Mouse (Mus musculus) lung, embryonic 15.5 days (tissue): ENCODE results near the gene Ccl6. TPM values are rescaled to one million over a fixed set of nuclear protein-coding genes. Genes with fewer than 3 reads are reported as not detected.

Experiments used
- ATAC-seq: fragments of 200-750 bp; cut with Nextera tagmentation; 2 replicates; pipeline ENCODE4 v1.8.0; 2017; ENCODE audit warnings: moderate number of reproducible peaks, borderline replicate concordance; ENCODE audit not compliant: low FRiP score, low TSS enrichment; ENCODE audit errors: extremely low read depth
- H3K27ac ChIP-seq: fragments of 300-500 bp; sonication (generic); 2 replicates; pipeline ENCODE4 v1.5.1; 2015; ENCODE audit warnings: moderate library complexity, mild to moderate bottlenecking, inconsistent platforms
- H3K27me3 ChIP-seq: fragments of 300-500 bp; sonication (generic); 2 replicates; pipeline ENCODE4 v1.6.1; 2015; ENCODE audit warnings: inconsistent platforms
- H3K36me3 ChIP-seq: fragments of 300-500 bp; sonication (generic); 2 replicates; pipeline ENCODE4 v1.6.1; 2015; ENCODE audit warnings: inconsistent platforms
- H3K4me1 ChIP-seq: fragments of 300-500 bp; sonication (generic); 2 replicates; pipeline ENCODE4 v1.6.1; 2015; ENCODE audit warnings: inconsistent platforms
- H3K4me2 ChIP-seq: fragments of 300-500 bp; sonication (generic); 2 replicates; pipeline ENCODE4 v1.6.1; 2015; ENCODE audit warnings: inconsistent platforms, mild to moderate bottlenecking, moderate library complexity
- H3K4me3 ChIP-seq: fragments of 300-500 bp; sonication (generic); 2 replicates; pipeline ENCODE4 v1.5.1; 2015; ENCODE audit warnings: mild to moderate bottlenecking, inconsistent platforms
- H3K9ac ChIP-seq: fragments of 300-500 bp; sonication (generic); 2 replicates; pipeline ENCODE4 v1.6.1; 2015; ENCODE audit warnings: inconsistent platforms
- H3K9me3 ChIP-seq: fragments of 300-500 bp; sonication (generic); 2 replicates; pipeline ENCODE4 v1.6.1; 2016; ENCODE audit warnings: inconsistent platforms
- WGBS: fragments of 180-500 bp; shearing (Covaris S2); methylation state at CpG from one replicate; pipeline ENCODE4 v1.1.7; 2015; 5-methylcytosine and 5-hydroxymethylcytosine counted together
- polyA plus RNA-seq: library from polyadenylated mRNA; unstranded; fragments of >200 nt; fragmentation: Nextera tagmentation; extraction: Ambion mirVana; gene quantifications from 2 replicates; pipeline ENCODE4 v1.2.1, GENCODE M21; 2015

The Ccl6 gene
- polyA plus RNA-seq, 1 experiment from 2014 or later: 9.2 TPM

DNA sequence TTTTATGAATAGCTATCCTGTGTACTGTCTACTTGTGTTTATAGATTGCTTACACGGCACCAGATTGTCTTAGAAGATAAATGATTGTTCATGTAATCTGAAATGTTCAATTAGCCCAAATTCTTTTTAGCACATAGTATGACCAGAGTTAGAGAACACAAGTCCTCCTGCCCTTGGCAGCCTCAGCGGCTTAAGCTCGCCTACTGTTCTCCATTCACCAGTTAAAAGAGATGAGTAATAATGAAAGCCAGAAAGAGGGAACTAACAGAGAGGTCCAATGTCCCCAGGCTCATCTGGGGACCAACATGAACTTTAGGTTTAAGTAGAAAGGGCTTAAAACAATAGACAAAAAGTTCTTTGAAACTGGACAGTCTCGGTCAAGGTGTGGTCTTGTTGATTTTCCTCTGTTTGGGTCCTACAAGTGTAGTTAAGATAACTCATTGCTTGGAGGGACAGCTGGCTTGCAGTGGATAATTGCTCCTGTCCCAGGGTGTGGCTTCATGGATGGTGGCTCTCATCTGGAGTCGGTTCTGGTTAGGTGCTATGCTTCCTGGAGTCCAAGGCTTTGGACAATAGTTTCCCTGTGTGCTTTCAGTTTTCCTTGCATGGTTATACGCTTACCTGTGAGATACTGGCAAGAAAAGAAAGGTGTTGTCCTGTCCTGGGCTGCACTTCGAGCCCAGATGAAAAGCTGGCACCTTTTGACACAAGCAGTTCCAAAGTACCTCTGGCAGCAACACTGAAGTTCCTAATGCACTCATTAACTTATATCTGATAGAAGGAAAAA is 3.0 kb upstream of the Ccl6 start:
- 67% methylated on average over 7 of the region's 7 CpGs for WGBS
- H3K4me1 ChIP-seq: 0 out of 2 replicates have a peak, but pooled peaks cover 4% of the 10 kb centered on the region
- no peaks in the 10 kb centered on the region for H3K36me3 ChIP-seq
- H3K4me3 ChIP-seq: no peak overlapping the region
- H3K27me3 ChIP-seq: no peaks in the 10 kb centered on the region
- no peak overlapping the region for H3K27ac ChIP-seq
- ATAC-seq: no peak
- no peak overlapping the region for H3K9ac ChIP-seq
- no peaks in the 10 kb centered on the region for H3K9me3 ChIP-seq
- H3K4me2 ChIP-seq: no peak overlapping the region

DNA sequence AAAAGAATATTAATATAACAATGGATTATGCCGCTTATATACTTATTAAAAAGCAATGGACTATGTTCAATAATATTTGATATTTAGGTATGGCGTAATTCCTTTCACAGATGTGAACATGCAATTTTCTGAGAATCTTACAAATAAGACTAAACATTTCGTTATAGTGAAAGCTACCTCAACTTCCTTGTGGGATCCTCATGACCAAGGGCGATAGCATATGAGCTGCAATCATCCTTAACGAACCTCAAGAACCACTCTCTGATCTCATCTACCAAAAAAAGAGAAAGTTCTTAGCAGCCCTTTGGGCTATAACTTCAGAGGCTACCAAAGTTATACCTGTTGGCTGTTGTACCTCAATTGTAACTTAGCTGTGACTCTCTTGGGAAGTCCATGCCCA is 566 bp upstream of the Ccl6 start:
- H3K9ac ChIP-seq: no peak overlapping the region
- H3K27me3 ChIP-seq: no peaks in the 10 kb centered on the region
- H3K4me2 ChIP-seq: no peak overlapping the region
- H3K36me3 ChIP-seq: no peaks in the 10 kb centered on the region
- 0 out of 2 replicates have a peak, but pooled peaks cover 4% of the 10 kb centered on the region for H3K4me1 ChIP-seq
- no peak overlapping the region for H3K4me3 ChIP-seq
- WGBS: 84% methylated on average over 5 of the region's 5 CpGs
- H3K27ac ChIP-seq: no peak overlapping the region
- ATAC-seq: no peak
- no peaks in the 10 kb centered on the region for H3K9me3 ChIP-seq

DNA sequence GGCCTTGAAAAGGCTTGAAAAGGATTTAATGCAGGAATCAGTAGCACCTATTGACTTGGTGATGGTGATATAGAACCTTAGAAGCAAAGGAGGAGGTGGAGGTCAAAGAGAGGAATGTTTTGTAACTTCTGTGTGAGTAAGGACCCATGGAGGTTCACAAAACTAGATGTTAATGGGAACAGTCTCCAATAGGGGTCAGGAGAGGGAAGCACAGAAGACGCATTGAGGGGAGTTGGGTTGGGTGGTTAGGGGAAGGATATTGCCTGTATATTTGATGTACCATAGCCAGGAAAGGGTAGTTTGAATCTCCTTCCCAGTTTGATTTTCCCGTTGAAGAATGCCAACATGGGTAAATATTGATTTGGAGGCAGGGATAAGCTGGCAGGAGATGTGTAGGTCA is 8.7 kb downstream of the Ccl6 start:
- no peak overlapping the region for H3K4me3 ChIP-seq
- H3K9ac ChIP-seq: no peak overlapping the region
- 58% methylated on average over 2 of the region's 2 CpGs for WGBS
- H3K36me3 ChIP-seq: no peaks in the 10 kb centered on the region
- H3K4me2 ChIP-seq: no peak overlapping the region
- H3K27me3 ChIP-seq: no peaks in the 10 kb centered on the region
- no peak overlapping the region for H3K27ac ChIP-seq
- no peak for ATAC-seq
- H3K4me1 ChIP-seq: 0 out of 2 replicates have a peak, but pooled peaks cover 3% of the 10 kb centered on the region
- H3K9me3 ChIP-seq: no peaks in the 10 kb centered on the region

DNA sequence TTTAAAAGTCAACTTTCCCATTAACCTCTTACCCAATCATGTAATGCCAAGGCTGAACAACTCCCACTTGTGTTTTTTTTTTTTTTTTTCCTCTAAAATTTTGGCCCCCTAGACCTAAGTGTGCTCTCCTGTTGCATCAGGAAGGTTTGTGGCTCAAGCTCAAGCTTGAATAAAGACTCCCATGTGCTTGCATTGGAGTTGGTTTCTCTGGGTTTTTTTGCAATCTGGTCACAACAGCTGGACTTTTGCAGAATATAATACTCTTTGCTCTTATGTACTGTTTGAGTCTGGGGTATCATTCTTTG is 9.5 kb downstream of the Ccl6 start:
- 0 out of 2 replicates have a peak, but pooled peaks cover 3% of the 10 kb centered on the region for H3K4me1 ChIP-seq

DNA sequence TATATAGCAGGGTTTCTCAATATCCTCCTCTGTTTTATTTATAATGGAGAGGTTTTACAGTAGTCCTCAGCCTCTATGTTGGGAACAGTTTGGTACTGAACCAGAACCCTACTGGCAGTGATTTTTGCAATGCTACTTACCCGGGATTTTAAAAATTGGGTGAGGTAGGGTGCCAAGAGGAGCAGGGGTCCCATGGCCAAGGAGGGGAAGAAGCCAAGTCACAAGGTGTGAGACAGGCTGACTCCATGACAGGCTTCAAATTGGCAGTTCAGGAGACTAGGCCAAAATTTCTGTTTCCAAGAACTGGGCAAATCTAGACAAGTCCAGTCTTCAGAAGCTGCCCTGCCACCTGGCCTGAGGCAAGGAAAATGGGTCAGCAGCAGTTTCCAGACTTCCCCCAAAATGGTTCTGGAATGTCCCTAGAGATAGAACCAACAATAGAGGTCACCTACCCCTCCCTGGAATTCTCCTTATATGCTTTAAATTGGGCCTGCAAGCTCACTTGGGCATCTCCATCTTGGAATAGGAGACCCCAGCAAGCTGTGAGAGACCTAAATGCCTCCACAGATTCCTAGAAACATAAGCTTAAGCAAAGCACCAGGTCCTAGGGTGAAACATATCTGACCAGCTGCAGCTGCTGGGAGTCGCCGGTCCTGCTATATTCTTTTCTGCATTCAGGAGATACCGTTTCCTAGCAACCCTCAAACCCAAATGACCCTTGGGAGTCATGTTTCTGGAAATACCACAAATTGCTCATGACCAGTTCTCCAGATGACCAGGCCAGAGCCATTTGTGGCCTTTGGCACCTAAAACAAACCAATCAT is 10.0 kb downstream of the Ccl6 start:
- Histone ChIP-seq H3K4me1 (0 out of 2 replicates have a peak, but pooled peaks cover 3% of the 10 kb centered on the region), H3K27ac (no peak overlapping the region), H3K27me3 (no peaks in the 10 kb centered on the region), H3K9me3 (no peaks in the 10 kb centered on the region), H3K4me2 (no peak overlapping the region), H3K9ac (no peak overlapping the region), H3K4me3 (no peak overlapping the region), H3K36me3 (no peaks in the 10 kb centered on the region)
- no peak for ATAC-seq
- WGBS: 40% methylated on average over 4 of the region's 4 CpGs

More for the DNA sequence above, 9.5 kb downstream of the Ccl6 start:
- Histone ChIP-seq H3K4me2 (no peak overlapping the region), H3K9me3 (no peaks in the 10 kb centered on the region), H3K36me3 (no peaks in the 10 kb centered on the region), H3K27me3 (no peaks in the 10 kb centered on the region), H3K4me3 (no peak overlapping the region), H3K27ac (no peak overlapping the region), H3K9ac (no peak overlapping the region)
- ATAC-seq: no peak

DNA sequence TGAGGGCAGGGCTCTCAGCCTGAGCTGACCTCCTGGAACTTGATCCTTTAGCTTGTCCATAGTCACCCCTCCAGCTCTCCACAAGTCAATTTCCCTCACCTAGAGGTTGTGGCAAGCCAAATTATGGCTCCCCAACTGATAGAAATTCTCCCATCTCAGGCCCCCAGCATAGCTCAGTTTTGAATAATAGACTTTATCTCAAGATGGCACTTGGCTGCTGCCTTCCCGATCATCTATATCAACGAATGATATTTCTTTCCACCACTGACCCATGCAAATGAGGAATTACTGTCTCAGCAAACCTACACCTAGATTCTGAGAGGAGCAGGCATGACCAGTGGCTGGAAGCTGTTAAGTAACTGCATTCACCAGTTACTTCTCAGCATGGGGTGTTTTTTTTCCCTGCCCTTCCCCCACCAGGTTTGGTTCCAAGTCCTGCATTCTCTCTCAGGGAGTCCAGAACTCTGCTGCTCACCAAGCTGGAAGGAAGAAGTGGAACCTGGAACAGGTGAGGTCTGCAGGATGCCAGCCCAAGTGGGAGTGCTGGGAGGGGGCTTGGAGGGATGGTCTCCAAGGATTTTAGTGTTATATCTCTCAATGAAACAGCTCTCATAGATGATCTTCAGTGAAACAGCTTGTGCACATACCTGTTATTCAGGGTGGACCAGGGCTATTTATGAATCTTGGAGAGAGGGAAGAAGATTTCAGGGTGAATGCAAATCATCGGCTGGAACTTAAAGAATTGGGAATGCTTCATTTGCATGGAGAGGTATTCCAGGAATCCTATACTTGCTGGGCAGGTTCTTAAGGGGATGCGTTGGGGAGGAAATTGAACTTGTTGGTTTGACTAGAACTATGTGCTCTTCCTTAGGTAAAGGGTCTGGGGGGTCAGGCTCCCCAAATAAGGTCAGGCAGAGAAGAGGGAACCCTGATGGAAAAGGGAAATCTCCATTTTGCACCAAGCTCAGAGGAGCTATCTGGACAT is 11.0 kb downstream of the Ccl6 start:
- no peaks in the 10 kb centered on the region for H3K9me3 ChIP-seq
- H3K36me3 ChIP-seq: no peaks in the 10 kb centered on the region
- H3K9ac ChIP-seq: no peak overlapping the region
- 0 out of 2 replicates have a peak, but pooled peaks cover 3% of the 10 kb centered on the region for H3K4me1 ChIP-seq
- no peak overlapping the region for H3K4me2 ChIP-seq
- ATAC-seq: no peak
- 58% methylated on average over 4 of the region's 4 CpGs for WGBS
- H3K27ac ChIP-seq: no peak overlapping the region
- no peak overlapping the region for H3K4me3 ChIP-seq
- no peaks in the 10 kb centered on the region for H3K27me3 ChIP-seq

DNA sequence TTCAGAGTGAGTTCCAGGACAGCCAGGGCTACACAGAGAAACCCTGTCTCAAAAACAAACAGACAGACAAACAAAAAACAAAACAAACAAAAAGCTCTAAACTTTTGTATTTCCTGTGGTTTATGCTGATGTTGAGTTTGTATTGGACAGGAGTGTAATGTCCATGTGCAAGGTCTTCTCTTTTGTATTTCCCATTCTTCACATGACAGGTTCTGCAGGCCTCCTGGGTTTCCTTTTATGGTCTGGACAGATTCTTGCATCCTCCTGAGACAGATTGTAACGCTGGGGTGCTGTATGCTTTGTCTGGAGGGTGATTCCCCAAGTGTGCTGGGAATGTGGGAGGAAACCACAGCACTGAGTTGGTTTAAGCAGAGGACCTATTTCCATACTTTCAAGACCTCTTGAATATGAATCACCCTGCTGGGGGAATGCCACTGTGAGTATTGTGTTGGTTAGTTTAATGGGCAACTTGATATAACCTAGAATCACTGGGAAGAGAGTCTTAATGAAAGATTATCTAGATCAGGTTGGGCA is 12.1 kb downstream of the Ccl6 start:
- no peak overlapping the region for H3K27ac ChIP-seq
- WGBS: 54% methylated on average over 1 of the region's 1 CpGs
- 0 out of 2 replicates have a peak, but pooled peaks cover 3% of the 10 kb centered on the region for H3K4me1 ChIP-seq
- H3K4me2 ChIP-seq: no peak overlapping the region
- H3K9me3 ChIP-seq: no peaks in the 10 kb centered on the region
- no peak overlapping the region for H3K9ac ChIP-seq
- H3K36me3 ChIP-seq: no peaks in the 10 kb centered on the region
- no peak overlapping the region for H3K4me3 ChIP-seq
- H3K27me3 ChIP-seq: no peaks in the 10 kb centered on the region
- no peak for ATAC-seq

DNA sequence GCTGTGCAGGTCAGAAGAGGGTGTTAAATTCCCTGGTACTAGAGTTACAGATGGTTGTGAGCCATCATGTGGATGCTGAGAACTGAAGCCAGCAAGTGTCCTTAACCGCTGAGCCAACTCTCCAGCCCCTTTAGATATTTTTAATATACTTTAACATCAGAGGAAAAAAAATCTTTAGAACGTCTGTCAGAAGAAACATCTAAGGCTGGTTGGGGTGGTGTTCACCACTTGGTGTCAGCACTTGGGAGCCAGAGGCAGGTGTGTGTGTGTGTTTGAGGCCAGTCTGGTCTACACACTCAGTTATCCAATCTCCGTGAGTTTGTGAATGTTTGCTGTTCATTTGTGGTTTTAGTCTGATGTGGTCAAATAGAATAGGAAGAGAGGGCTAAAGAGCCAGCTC is 13.9 kb downstream of the Ccl6 start:
- Histone ChIP-seq H3K9me3 (no peaks in the 10 kb centered on the region), H3K4me3 (no peak overlapping the region), H3K27ac (no peak overlapping the region), H3K4me2 (no peak overlapping the region), H3K36me3 (no peaks in the 10 kb centered on the region), H3K9ac (no peak overlapping the region), H3K27me3 (no peaks in the 10 kb centered on the region), H3K4me1 (0 out of 2 replicates have a peak, but pooled peaks cover 3% of the 10 kb centered on the region)
- ATAC-seq: no peak
- WGBS: 55% methylated on average over 3 of the region's 3 CpGs

DNA sequence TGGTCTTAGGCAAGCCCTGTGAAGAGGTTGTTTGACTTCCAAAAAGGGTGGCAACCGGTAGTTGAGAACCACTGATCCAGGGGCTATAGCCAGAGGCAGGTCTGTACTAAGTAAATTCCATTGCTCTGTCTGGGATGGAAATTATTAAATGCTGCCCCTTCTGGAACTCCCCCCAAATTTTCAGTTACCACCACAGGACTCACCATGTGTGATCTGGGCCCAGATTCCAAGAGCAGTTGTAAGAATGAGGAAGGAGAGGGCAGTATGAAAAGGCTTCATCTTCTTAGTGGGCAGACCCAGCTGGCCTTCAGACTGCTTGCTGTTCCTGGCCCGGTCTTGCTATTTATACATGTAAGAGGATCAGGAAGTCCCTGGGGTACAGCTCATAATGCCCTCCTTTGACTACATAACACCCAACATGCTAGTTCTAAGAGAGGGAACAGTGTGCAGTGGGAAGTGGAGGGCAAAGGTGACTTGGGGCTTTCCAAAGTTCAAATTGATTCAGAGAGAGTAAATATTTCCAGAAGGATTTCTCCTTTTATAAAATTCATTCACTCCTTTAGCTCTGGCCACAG is 14.6 kb downstream of the Ccl6 start, which contains the start of gene Ccl9:
Ccl9 (minus strand) TSS at position 451 of the 575 bp plus-strand sequence.
- Histone ChIP-seq H3K36me3 (no peaks in the 10 kb centered on the region), H3K4me3 (no peak within 1 kb of the TSS), H3K27me3 (no peaks in the 10 kb centered on the region), H3K4me2 (no peak within 1 kb of the TSS), H3K4me1 (0 out of 2 replicates have a peak, but pooled peaks cover 3% of the 10 kb centered on the region), H3K9me3 (no peaks in the 10 kb centered on the region), H3K9ac (no peak within 1 kb of the TSS), H3K27ac (no peak within 1 kb of the TSS)
- ATAC-seq: no peak
- 50% methylated on average over 2 of the region's 2 CpGs for WGBS

DNA sequence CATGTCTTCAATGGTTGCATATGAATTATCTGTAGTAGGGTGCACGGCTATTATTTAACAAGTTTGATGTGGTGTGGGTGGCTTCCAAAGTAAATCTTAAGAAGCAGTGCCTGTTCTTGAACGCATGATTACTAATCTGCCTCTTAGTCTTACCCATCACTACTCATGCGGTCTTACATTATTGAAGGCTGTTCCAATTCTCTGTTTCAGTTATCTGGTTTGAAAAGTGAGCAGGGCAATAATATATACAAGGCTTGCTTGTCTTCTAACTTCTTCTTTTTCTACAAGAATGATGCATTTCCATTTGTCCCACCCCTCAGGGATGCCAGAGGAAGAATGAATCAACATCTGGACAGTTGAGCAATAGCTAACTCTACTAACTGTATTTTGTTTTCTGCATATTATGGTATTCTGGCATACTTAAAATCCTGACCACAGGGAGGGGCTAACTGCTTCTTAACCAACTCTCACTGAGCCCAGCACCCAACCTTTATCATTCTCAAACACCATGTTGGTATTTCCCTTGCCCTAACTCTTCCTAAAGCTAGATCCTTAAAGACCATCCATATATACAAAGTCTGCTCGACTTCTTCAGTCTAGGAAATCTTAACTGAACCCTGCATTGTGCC is 15.8 kb downstream of the Ccl6 start:
- 0 out of 2 replicates have a peak, but pooled peaks cover 1% of the 10 kb centered on the region for H3K4me1 ChIP-seq
- H3K36me3 ChIP-seq: no peaks in the 10 kb centered on the region
- no peak overlapping the region for H3K4me2 ChIP-seq
- 79% methylated on average over 4 of the region's 4 CpGs for WGBS
- no peak for ATAC-seq
- no peak overlapping the region for H3K27ac ChIP-seq
- H3K9ac ChIP-seq: no peak overlapping the region
- H3K27me3 ChIP-seq: no peaks in the 10 kb centered on the region
- H3K9me3 ChIP-seq: no peaks in the 10 kb centered on the region
- no peak overlapping the region for H3K4me3 ChIP-seq
